Mouse (Mus musculus) heart, adult 18-20 months (tissue): Measurements from ENCODE around the gene Gpr162. TPM values are rescaled to one million over a fixed set of nuclear protein-coding genes. Genes with fewer than 3 reads are reported as not detected.

ENCODE experiments used
- DNase-seq, 2 experiments: peaks; one replicate each; pipeline ENCODE4 v3.0.0; 2021 to 2022; ENCODE audit warnings: mixed read lengths in 1 of 2
- total RNA-seq, 2 experiments: library from RNA; stranded (reverse); gene quantifications; 2 replicates each; pipeline ENCODE4 v1.2.3; 2021

The Gpr162 gene
- total RNA-seq, 2 experiments from 2014 or later = 0.36 to 0.84 TPM

DNA sequence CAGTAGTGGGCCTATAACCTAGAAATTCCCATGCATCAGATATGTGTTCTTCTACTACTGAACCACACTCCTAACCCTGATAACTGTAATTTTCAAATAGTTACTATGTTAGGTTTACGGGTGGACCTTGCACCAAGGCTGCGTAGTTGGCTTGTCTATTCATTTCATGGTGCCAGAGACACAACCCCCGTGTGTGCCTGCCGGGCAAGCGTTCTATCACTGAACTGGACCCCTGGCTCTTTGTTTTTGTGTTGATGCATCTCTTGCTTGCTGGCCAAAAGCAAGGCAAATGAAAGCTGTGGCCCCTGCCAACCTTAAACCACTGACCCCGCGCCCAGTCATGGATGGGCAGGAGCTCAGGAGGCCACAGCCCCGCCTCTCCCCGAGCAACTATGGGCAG is 18.0 kb upstream of the Gpr162 start:
- DNase-seq = no peak

DNA sequence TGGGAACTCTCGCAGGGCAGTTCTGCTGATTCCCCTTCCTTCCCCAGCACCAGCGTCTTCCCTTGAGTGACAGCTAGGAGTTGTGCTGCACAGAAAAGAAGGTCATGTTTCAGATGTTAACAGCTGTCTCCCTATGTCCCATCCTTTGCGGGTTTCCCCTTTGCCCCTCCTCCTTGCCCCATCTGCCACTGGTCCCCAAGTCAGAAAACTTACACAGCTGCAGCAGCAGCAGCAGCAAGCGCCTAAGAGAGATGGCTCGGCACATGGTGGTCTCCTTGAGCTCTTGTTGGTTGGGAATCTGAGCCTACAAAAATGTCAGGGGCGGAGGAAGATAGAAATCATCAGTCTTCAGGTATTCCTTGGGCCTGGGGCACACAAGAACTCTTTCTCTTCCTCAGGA is 15.6 kb upstream of the Gpr162 start:
- DNase-seq = no peak

DNA sequence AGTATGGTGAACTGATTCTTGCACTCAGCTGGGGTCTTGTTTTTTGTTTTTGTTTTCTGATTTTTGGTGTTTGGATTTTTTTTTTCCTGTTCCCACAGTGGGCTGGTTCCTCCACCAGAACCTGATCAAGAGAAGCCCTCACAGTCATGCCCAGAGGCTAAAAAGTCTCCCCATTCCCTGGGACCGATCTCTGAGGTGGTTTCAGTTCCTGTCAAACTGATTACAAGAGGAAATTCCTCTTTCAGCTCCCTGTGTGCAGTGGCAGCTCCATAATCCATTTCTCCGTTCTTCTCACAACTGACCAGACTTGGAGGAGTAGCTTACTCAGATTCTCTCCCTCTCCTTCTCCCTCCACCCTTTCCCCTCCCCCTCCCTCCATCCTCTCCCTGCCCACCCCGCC is 10.6 kb upstream of the Gpr162 start:
- DNase-seq = no peak

DNA sequence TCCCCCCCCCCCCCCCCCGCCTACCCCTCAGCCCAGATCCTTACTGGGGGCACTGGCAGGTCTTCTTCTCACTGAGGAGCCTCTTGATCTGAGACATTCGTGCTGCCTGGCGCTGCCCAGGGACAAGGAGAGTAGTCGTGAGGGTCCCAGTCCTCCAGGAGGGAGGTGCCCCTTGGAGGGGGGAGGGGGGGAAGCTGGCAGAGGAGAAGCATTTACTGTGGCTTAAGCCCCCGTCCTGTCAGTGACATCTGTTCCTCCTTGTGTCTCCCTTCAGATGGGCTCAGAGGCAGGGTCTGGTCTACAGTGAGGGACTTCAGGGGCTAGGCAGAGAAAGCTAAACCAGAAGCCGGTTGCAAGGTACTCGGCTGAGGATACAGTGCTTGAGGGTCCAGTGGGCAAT is 2.8 kb upstream of the Gpr162 start:
- DNase-seq = no peak

DNA sequence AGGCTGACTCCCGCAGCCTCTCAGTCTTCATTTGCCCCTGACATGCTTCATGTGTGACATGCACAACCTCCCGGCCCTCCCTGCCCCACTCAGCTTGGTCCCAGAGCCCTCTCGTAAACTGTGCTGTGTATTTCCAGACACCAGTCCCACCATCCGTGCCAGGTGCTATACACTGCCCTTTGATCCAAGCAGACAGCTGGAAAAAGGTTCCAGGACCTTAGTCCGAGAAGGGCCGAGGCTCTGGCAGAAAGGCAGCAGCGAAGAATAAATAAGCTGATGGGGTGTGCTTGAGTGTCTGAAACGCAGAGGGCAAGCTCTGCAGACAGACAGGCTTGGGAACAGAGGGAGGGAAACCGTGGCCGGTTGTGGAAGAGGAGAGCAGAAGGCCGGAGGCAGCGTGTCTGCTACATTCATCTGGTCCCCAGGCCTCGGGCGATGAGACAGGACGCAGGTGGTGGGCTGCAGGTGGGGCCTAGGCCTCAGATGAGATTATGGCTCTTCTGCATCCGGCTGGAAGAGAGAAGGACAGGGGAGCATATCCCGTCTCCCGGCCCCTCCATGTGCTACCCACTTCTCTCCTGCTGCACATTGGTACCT is 2.1 kb upstream of the Gpr162 start:
- DNase-seq = no peak

DNA sequence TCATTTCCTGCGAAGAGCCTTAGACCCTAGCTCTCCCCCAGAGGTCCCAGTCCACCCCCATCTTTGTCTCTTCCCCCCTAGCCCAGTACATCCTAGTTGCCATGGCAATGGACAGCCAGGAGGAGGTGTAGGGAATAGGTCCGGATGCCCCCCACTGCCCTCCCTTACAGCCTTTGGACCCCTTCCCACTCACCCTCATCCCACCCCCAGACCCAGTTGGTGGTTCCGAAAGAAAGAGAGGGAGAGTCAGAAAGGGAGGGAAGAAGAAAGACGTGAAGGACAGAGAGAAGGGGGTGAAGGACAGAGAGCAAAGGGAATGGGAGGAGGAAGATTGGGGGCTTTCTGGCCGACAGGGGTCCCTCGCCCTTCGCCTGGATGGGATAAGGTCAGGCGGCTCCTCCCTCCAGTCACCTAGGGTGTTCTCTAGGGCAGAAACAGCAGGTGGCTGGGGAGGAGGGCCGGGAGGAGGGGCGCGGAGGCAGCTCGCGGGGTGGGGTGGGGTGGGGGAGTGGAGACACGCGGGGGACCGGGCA is 592 bp downstream of the Gpr162 start:
- no peak for DNase-seq

DNA sequence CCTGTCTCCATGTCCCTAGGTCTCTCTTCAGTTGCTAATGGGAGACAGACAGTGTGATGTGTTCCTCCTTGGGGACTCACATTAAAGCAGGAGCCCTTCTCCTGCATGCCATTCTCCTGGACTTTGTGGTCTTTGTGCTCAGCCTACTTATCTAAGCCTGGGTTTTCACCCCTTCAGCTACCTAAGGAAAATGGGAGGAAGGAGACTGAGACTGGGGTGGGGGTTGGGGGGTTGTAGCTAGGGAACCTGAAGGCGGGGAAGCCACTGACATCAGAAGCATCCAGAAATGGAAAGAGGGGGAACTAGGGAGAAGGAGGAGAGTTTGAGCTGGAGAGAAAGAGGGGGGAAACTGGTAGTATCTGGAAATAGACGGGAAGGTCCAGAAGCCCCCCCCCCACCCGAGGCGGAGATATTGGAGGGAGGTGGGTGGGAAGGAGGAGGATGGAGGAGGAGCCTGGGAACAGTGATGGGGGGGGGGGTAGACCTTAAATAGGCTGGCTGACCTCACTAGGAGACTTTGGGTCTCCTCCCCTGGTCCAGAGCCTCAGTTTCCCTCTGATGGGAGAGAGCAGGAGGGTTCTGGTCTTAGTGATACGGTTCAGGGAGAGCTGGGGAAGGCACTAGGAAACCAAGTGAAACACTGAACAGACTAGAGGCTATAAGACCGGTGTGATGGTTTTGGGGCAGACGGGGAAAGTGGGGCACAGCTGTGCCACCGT is 1.2 kb downstream of the Gpr162 start:
- no peak for DNase-seq

DNA sequence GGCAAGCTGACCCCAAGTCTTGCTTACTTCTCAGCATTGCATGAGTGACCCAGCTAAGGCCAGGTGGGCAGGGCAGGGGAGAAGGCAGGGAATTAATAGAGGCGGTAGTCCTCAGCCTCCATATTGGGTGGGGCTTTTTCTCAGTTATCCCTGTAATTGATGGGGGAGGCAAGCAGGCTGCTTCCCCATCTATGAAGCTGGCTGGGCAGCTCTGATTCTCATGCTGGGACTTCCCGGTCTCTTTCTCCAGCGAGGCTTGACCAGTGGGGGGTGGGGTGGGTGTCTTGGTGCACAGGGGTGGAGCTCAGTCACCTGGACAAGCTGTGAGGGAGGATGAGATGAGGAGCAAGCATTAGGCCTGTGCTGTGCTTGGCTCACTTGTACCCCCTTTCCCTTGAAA is 2.0 kb downstream of the Gpr162 start:
- DNase-seq = no peak

DNA sequence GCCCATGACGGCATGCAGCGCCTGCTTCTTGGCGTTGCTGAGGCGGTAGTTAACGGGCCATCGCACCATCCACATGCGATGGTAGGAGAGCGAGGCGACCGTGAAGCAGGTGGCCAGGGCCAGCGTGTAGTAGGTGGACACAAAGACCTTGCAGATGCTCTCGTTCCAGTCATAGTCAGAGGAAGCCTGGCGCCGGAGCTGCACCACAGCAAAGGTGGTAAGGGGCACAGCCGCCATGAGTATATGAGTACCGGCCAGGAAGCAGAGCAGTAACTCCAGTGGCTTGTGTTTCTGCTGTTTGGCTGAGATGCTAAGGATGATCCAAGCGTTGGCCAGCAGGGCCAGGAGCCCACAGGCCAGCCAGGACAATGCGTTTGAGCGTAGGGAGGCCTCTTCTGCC is 2.5 kb downstream of the Gpr162 start:
- no peak for DNase-seq

DNA sequence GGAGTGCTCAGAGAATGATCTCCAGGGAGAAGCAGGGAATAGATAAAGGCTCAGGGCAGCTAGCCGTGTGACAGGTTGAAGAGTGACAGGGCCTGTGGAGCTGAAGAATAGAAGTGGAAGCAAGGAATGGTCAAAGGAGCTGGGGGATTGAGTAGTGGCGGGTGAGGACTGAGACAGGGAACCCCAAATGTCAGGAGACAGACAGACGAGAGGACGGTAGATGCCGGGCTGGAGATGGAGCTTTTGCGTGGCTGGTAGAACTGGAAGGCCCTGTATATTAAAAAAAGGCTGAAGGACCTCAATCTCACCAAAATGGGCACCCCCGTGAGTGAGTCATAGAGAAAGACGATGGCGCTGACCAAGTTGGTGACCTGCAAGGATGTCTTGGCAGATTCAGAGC is 3.3 kb downstream of the Gpr162 start:
- DNase-seq = no peak

DNA sequence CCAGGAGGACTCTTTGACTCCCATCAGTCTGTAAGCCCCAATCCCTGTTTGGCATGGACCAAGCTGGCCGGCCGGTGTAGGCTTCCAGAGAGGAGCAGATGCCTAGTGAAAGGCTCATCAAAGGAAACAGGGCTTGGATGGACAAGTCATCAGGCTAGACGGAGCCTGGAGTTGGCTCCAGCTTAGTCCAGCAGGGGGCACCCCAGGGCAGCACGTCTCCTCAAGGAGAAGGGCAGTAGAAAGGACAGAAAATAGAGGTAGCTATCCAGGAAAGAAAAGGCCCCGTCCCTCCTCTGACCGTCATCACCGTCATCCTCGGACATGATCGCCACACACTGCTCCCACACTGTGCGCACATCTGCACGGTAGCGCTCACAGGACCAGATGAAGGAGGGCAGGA is 4.1 kb downstream of the Gpr162 start:
- peak; percentile 83 to 94 for DNase-seq

DNA sequence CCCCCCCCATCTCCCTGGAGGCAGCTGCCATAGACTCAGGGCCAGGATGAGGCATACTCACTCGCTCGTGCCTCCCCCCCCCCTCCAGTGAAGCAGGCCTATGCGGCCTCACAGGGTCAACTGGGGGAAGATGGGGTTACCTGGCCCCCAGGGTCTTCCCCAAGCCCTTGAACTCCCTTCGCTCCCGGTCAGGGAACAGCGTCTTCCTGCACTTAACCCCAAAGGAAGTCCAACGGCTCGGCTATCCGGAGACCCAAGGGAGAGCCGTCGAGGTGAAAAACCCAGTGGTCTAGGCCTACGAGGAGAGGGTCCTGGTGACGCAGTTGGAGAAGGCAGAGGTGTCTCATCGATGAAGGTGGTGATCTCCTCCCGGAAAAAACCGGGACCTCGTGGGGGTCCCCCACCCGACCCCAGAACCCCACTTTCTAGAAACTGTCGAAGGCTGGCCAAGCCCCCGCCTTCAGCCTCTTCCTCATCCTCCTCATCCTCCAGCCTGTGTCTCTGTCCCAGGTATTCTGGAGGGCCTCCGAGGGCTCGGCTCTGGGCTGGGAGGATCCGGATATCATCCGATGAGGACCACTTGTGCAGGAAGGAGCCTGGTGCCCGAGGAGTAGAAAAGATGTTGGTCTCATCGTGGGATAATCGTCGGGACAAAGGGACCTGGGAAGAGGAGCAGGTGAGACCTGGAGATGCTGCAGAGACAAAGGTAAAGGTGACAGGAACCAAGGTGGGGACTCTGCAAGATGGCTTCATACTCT is 5.0 kb downstream of the Gpr162 start:
- DNase-seq = no peak

DNA sequence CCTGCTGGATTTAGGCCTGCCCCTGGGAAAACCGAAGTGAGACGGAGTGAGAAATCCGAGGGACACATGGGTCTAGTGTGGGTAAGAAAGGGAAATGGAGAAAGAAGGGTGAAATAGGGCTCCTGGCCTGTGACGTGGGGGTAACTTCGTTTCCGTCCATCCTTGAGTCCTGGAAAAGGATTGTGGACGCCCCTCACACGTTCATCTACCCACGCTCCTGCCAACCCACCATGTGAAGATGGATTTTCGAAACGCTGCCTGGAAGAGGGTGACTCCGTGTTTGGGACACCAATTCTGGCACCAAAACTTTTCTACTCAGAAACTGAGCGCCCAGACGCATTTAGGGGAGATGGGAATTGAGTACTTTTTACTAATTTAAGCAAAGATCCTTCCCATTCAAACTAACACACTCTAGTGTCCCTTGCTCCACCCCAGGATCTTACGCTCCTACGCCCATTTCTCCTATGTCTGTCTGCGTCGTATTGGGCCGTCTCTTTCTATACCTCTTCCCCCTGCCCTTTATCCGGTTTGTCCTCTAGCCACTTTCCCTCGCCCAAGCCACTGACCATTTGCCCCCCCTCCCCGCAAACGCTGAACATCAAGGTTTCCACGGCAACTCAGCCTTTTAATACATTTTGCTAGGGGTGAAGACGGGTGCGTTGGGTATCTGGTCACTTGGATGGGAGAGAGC is 5.8 kb downstream of the Gpr162 start:
- DNase-seq = no peak

DNA sequence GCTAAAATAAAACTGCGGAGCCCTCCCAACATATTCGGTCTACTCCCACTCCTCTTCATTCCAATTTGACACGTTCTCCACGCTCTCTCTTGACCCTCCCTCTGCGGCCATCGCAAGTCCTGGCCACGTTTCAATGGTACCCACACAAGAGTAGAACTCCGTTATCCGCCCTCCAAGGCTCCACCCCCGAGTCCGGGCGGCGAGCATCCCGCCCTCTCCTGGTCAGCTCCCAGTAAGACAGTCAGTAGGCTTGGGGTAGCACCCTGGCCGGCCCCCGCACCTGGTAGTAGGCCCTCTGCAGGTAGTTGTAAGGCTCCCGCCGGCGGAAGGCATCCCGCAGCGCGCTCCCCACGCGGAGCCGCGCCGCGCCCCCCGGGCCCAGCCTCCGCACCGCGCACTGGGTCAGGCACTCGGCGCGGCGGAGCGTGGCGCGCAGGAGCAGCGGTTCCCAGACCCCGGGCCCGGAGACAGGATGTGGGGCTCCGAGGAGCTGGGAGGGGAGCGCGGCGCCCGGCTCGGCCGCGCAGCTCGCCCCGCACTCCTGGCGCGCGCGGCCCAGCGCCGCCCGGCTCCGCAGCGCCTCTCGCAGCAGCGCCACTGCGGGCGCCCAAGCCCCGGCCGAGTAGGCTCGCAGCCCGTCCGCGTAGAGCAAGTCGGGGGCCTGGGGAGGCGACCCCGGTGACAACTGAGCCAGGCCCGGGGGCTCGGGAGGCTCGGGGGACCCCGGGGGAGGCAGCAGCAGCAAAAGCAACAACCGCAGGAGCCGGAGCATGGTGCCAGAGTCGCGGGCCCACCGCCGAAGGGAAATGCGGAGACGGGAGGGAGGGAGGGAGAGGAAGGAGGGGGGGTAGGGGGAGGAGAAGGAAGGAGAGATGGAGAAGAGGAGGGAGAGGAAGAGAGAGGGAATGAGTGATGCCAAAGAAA is 6.6 kb downstream of the Gpr162 start, which contains the start of gene P3h3:
TSS of gene P3h3 (minus strand) at position 837 of the 924 bp plus-strand sequence.
- peak; percentile 87 for DNase-seq

DNA sequence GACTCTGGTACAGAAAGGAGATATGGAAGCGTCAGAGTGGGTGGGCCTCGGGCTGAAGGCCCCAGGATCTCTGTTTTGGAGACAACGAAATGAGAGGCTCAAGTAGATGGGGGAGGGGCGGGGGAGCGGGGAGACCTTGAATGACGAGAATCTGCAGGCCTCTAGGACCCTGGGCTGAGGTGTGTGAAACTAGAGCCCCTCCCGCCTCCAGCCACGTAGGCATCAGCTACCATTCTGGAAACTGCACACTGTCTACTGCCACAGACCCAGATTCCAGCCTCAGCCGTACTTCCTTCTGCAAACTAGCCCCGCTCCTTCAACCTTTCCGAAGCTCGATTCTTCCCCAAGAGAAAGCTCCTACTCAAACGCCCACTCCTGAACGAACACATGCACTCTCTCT is 7.5 kb downstream of the Gpr162 start:
- no peak for DNase-seq

DNA sequence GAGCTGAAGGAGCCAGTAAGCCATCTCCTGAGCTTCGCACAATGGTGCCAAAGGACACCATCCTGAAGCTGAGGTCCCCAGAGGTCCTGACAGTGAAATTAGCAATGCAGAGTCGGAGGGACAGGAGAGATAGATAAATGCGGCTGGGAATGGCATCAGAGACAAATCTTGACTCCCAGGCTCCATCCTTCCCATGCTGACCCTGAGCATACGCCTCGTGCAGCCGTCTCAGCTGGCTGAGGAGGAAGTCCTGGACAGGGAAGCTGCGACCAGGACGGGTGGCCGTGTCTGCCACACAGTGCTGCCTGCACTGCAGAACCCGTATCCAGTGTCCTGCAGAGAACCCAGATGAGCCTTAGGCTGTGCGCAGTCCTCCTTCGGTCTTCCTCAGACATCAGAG is 9.1 kb downstream of the Gpr162 start:
- no peak for DNase-seq

DNA sequence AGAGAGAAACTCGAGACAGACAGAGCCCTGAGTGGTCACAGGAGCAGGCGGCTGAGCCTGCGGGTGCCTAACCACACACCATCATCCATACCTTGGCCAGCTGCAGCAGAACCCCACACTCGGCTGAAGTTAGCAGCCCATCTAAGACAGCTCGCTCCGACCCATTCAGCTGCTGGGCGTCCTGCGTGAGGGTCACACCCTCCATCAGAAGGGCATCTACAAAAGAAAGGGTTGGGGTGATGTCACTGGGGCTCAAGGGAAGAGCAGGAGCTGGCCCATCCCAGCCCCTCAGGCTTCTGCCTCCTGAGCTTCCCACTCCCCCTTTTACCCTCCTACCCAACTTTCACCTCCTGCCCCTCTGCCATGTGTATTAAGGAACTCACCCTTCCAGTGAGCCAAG is 13.2 kb downstream of the Gpr162 start:
- no peak for DNase-seq

DNA sequence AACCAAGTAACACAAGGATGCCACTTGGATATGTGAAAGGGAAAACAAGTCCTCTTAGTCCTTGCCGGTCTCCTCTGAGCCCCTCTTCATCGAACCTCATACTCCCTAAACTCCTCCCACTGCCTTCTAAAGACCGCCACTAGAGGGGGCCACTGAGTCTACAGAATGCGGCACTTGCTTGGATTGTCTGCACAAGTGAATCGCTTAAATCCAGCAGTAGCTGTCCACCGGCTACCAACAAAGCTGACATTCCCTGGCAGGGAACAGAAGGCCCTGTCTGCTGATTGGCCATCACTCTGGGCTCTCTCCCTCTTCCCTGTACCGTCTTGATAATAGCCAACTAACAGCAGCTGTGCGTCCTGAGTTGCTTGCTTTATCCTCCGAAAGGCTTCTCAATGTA is 16.5 kb downstream of the Gpr162 start:
- DNase-seq = peak; percentile 90 to 98

DNA sequence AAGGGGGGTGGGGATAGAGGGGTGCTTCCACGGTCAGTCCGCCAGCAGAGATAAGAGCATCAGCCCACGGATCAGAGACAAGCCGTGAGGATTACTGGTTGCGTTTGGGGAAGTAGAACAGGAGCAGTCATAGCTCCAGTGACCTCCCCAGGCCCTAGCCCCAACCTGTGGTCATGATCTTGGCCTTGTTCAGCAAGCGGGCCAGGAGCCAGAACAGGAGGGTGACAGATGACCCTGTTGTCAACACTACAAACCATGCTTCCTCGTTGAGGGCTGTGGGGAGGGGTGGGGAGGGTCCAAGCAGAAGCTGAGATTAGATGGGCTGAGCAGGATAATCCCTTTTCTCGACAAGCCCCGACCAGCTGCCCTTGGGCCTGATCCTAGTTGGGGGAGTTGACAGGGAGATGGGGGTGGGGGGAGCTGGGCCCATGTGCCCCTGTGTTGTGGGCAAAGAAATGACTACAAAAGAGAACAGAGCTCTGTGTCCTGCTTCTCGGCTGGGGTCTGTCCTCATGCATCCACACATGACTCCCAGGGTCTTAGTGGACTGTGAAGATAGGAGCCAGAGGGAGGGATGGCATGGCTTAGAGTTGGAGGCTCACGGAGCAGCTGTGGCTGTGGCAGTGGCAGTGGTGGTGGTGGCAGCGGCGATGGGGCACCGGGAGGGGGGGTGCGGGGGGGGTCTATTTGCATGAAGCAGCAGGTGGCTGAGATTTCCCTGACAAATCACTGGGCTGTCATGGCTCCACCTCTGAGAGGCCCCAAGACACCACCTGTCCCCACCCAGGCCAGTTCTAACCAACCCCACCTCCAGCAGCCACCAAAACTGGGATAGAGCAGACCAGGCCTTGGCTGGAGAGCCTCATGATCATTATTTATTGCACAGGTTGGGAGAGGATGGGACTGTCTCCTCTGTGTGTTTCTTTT is 23.3 kb downstream of the Gpr162 start, which contains the start of gene Gnb3:
TSS of gene Gnb3 (minus strand) at position 35 of the 927 bp plus-strand sequence.
- peak in 1 of 2 experiments; percentile 40 for DNase-seq

DNA sequence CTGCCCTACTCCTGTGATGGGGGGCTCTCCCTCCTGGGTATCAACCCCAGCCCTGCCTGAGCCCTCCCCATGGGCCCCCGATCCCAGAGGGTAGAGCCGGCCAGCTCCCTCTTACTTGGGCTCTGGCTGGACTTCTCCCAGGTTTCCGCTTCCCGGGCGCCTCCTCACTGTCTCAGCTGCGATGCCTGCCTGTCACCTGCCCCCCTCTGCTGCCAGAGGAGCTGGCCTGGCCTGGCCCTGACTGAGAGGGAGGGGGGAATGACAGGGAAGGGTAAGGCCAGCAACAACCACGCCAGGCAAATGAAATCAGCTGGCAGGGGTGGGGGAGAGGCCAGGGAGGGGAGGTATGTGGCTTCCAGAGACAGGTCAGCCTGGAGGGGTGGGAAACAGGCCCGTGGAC is 24.0 kb downstream of the Gpr162 start:
- DNase-seq = peak; percentile 64 to 65
